9 mouse cellular contexts compared by ENCODE assay signal in genomic region chr5:63906149-63907093, GRCm38 (mm10).
DNase-seq lines count a peak whose midpoint lies in the region; ATAC-seq and TF ChIP-seq lines count a peak whose summit lies in the region.
"Had no signal": no experiment of that assay in that cellular context is flagged by ENCODE, and none has a peak within 500 bp of the region (broad histone marks: within the 10 kb centered on the region; RNA-seq: fewer than 3 reads in every experiment).

No protein-coding gene starts in this region.

- H3K4me3 ChIP-seq in forebrain, embryonic 11.5 days (ENCODE audit: low read depth, low read length) = no peak overlapping the region
- no peak overlapping the region for H3K4me3 ChIP-seq in liver, postnatal 0 days (ENCODE audit: low read depth, low read length)
- no peak overlapping the region for H3K4me3 ChIP-seq in neural tube, embryonic 14.5 days (ENCODE audit: low read depth, low read length)
- H3K4me3 ChIP-seq in testis, adult 2 months (ENCODE audit: control insufficient read depth, low read depth, low read length) = no peak overlapping the region
- H3K4me3 ChIP-seq: erythroblast, embryonic 14.5 days had no signal

- H3K9ac ChIP-seq in forebrain, embryonic 11.5 days (ENCODE audit: low read length) = no peak overlapping the region
- no peak overlapping the region for H3K9ac ChIP-seq in liver, postnatal 0 days (replicated peaks)
- no peak overlapping the region for H3K9ac ChIP-seq in neural tube, embryonic 14.5 days (replicated peaks; ENCODE audit: low read depth, low read length)

- no peaks in the 10 kb centered on the region; the same call in 1 of the 2 replicates for H3K36me3 ChIP-seq in forebrain, embryonic 11.5 days (ENCODE audit: control insufficient read depth, insufficient read depth, low read length)
- peaks cover 13% of the 10 kb centered on the region for H3K36me3 ChIP-seq in liver, postnatal 0 days (replicated peaks; ENCODE audit: insufficient read depth, low read length)
- H3K36me3 ChIP-seq in neural tube, embryonic 14.5 days (ENCODE audit: control insufficient read depth, insufficient read depth, low read length) = no peaks in the 10 kb centered on the region
- no peaks in the 10 kb centered on the region for H3K36me3 ChIP-seq in testis, adult 2 months (ENCODE audit: control insufficient read depth, insufficient read depth, low read length)

- no peak for TF ChIP-seq EP300 in liver, postnatal 0 days (IDR thresholded peaks at IDR 0.05; ENCODE audit: low read depth)

- peak; percentile 97 for TF ChIP-seq CTCF in liver, postnatal 0 days (IDR thresholded peaks at IDR 0.05; ENCODE audit: low read depth)
- peak; percentile 91 for TF ChIP-seq CTCF in testis, adult 2 months (IDR thresholded peaks at IDR 0.05; ENCODE audit: control insufficient read depth, insufficient read depth, insufficient replicate concordance, low read depth, low read length)

- peak; percentile 96 for ATAC-seq in CD4-positive, CD25-positive, alpha-beta regulatory T cell, adult 4 months
- peak; percentile 82 for ATAC-seq in forebrain, embryonic 11.5 days (replicated peaks; ENCODE audit: low FRiP score)
- ATAC-seq in liver, postnatal 0 days = peak; percentile 73
- peak; percentile 93 for ATAC-seq in neural tube, embryonic 14.5 days (ENCODE audit: low read depth)

- no peak overlapping the region for H3K4me2 ChIP-seq in forebrain, embryonic 11.5 days (ENCODE audit: low read depth, low read length, severe bottlenecking)
- H3K4me2 ChIP-seq in liver, postnatal 0 days (ENCODE audit: low read depth, low read length) = no peak overlapping the region
- no peak overlapping the region for H3K4me2 ChIP-seq in neural tube, embryonic 14.5 days (ENCODE audit: low read depth, low read length)

- no peaks in the 10 kb centered on the region for H3K27me3 ChIP-seq in forebrain, embryonic 11.5 days (ENCODE audit: control insufficient read depth, insufficient read depth, low read length)
- H3K27me3 ChIP-seq in liver, postnatal 0 days (ENCODE audit: insufficient read depth, low read length) = no peaks in the 10 kb centered on the region
- no peaks in the 10 kb centered on the region for H3K27me3 ChIP-seq in neural tube, embryonic 14.5 days (ENCODE audit: control insufficient read depth, insufficient read depth, low read length)
- no peaks in the 10 kb centered on the region for H3K27me3 ChIP-seq in testis, adult 2 months (ENCODE audit: control insufficient read depth, insufficient read depth, low read length)

- intact Hi-C loops in heart, postnatal 14 days (cut with DNase I) = loop anchor here (1.0 to 5.0 kb wide), 4 partner anchors 61 to 361 kb away; partner anchors contain the start of genes Rell1 and Tbc1d1

- DNase-seq in c-Kit-negative CD71-positive TER-119-positive erythroid progenitor cells, embryonic 14.5 days (ENCODE audit: low read depth, low spot score) = peak; percentile 47
- peak; percentile 90 for DNase-seq in forebrain, embryonic 11.5 days (ENCODE audit: low spot score)
- DNase-seq in heart, postnatal 14 days = peak; percentile 81 to 88
- DNase-seq in layer of hippocampus, adult 11-12 months (ENCODE audit: low spot score) = peak; percentile 90
- DNase-seq in liver, postnatal 0 days = peak; percentile 84

- 44% methylated on average over 13 of the region's 13 CpGs for WGBS in forebrain, embryonic 11.5 days
- WGBS in liver, postnatal 0 days (ENCODE audit: insufficient replicate concordance) = 39% methylated on average over 13 of the region's 13 CpGs
- WGBS in neural tube, embryonic 14.5 days = 45% methylated on average over 13 of the region's 13 CpGs

- no peaks in the 10 kb centered on the region for H3K9me3 ChIP-seq in forebrain, embryonic 11.5 days (ENCODE audit: control insufficient read depth, low read length)
- H3K9me3 ChIP-seq in liver, postnatal 0 days (ENCODE audit: low read length) = no peaks in the 10 kb centered on the region
- no peaks in the 10 kb centered on the region for H3K9me3 ChIP-seq in neural tube, embryonic 14.5 days (ENCODE audit: control insufficient read depth, low read length)

- no peak for TF ChIP-seq POLR2A in testis, adult 2 months (IDR thresholded peaks at IDR 0.05; ENCODE audit: control insufficient read depth, low read depth, low read length)

- H3K27ac ChIP-seq in forebrain, embryonic 11.5 days (ENCODE audit: low read depth, low read length) = no peak overlapping the region
- H3K27ac ChIP-seq in liver, postnatal 0 days (ENCODE audit: low read depth) = no peak overlapping the region
- H3K27ac ChIP-seq in neural tube, embryonic 14.5 days (ENCODE audit: low read depth, low read length) = no peak overlapping the region
- no peak overlapping the region for H3K27ac ChIP-seq in testis, adult 2 months (ENCODE audit: control insufficient read depth, insufficient read depth, low read depth, low read length)

- no peaks in the 10 kb centered on the region for H3K4me1 ChIP-seq in forebrain, embryonic 11.5 days (replicated peaks; ENCODE audit: control insufficient read depth, insufficient read depth, low read length)
- H3K4me1 ChIP-seq in liver, postnatal 0 days (ENCODE audit: insufficient read depth) = no peaks in the 10 kb centered on the region
- no peaks in the 10 kb centered on the region for H3K4me1 ChIP-seq in neural tube, embryonic 14.5 days (ENCODE audit: control insufficient read depth, insufficient read depth, low read length)
- H3K4me1 ChIP-seq in testis, adult 2 months (ENCODE audit: control insufficient read depth, insufficient read depth, low read length) = no peaks in the 10 kb centered on the region
